Mouse (Mus musculus): Measurements from ENCODE around the gene Cyp4f17. TPM values are rescaled to one million over a fixed set of nuclear protein-coding genes. Genes with fewer than 3 reads are reported as not detected.

Cyp4f17 gene
- polyA plus RNA-seq (2012; rRNA removed): 1.4 TPM in 2 replicates

GRCm38 (mm10) chr17:32505851-32506728, at the start of gene Cyp4f17:
Cyp4f17 (plus strand) TSS chr17:32506050.
- TF ChIP-seq CTCF (IDR thresholded peaks at IDR 0.05; ENCODE audit: control insufficient read depth, insufficient read depth, insufficient replicate concordance, low read depth, low read length) (no peak), POLR2A (IDR thresholded peaks at IDR 0.05; ENCODE audit: control insufficient read depth, low read depth, low read length) (0 out of 2 replicates have a peak, but pooled peaks have one; percentile 17)
- Histone ChIP-seq H3K36me3 (ENCODE audit: control insufficient read depth, insufficient read depth, low read length) (no peaks in the 10 kb centered on the region), H3K4me3 (ENCODE audit: control insufficient read depth, low read depth, low read length) (peak within 1 kb of the TSS; percentile 63)

GRCm38 (mm10) chr17:32468494-32468893, 37.4 kb upstream of the Cyp4f17 start:
- no peak for TF ChIP-seq CTCF (IDR thresholded peaks at IDR 0.05; ENCODE audit: control insufficient read depth, insufficient read depth, insufficient replicate concordance, low read depth, low read length)
- no peak for TF ChIP-seq POLR2A (IDR thresholded peaks at IDR 0.05; ENCODE audit: control insufficient read depth, low read depth, low read length)
- H3K4me3 ChIP-seq (ENCODE audit: control insufficient read depth, low read depth, low read length): no peak overlapping the region
- no peaks in the 10 kb centered on the region for H3K27me3 ChIP-seq (ENCODE audit: control insufficient read depth, insufficient read depth, low read length)
- no peaks in the 10 kb centered on the region for H3K4me1 ChIP-seq (ENCODE audit: control insufficient read depth, insufficient read depth, low read length)
- no peaks in the 10 kb centered on the region for H3K36me3 ChIP-seq (ENCODE audit: control insufficient read depth, insufficient read depth, low read length)
- H3K27ac ChIP-seq (ENCODE audit: control insufficient read depth, insufficient read depth, low read depth, low read length): no peak overlapping the region

More at GRCm38 (mm10) chr17:32505851-32506728, at the start of gene Cyp4f17:
- Histone ChIP-seq H3K4me1 (ENCODE audit: control insufficient read depth, insufficient read depth, low read length) (peaks cover 7% of the 10 kb centered on the region), H3K27me3 (ENCODE audit: control insufficient read depth, insufficient read depth, low read length) (no peaks in the 10 kb centered on the region), H3K27ac (ENCODE audit: control insufficient read depth, insufficient read depth, low read depth, low read length) (no peak within 1 kb of the TSS)

- no peak overlapping the region for H3K4me3 ChIP-seq (ENCODE audit: control insufficient read depth, low read depth, low read length)
- H3K27me3 ChIP-seq (ENCODE audit: control insufficient read depth, insufficient read depth, low read length): no peaks in the 10 kb centered on the region
- TF ChIP-seq POLR2A (IDR thresholded peaks at IDR 0.05; ENCODE audit: control insufficient read depth, low read depth, low read length) (no peak), CTCF (IDR thresholded peaks at IDR 0.05; ENCODE audit: control insufficient read depth, insufficient read depth, insufficient replicate concordance, low read depth, low read length) (no peak)
- H3K27ac ChIP-seq (ENCODE audit: control insufficient read depth, insufficient read depth, low read depth, low read length): no peak overlapping the region
- no peaks in the 10 kb centered on the region for H3K4me1 ChIP-seq (ENCODE audit: control insufficient read depth, insufficient read depth, low read length)
- no peaks in the 10 kb centered on the region for H3K36me3 ChIP-seq (ENCODE audit: control insufficient read depth, insufficient read depth, low read length)
Measured at GRCm38 (mm10) chr17:32470795-32471194, 35.1 kb upstream of the Cyp4f17 start.

GRCm38 (mm10) chr17:32472176-32472575, 33.7 kb upstream of the Cyp4f17 start:
- Histone ChIP-seq H3K27me3 (ENCODE audit: control insufficient read depth, insufficient read depth, low read length) (no peaks in the 10 kb centered on the region), H3K36me3 (ENCODE audit: control insufficient read depth, insufficient read depth, low read length) (no peaks in the 10 kb centered on the region), H3K4me3 (ENCODE audit: control insufficient read depth, low read depth, low read length) (no peak overlapping the region), H3K27ac (ENCODE audit: control insufficient read depth, insufficient read depth, low read depth, low read length) (no peak overlapping the region), H3K4me1 (ENCODE audit: control insufficient read depth, insufficient read depth, low read length) (no peaks in the 10 kb centered on the region)
- TF ChIP-seq POLR2A (IDR thresholded peaks at IDR 0.05; ENCODE audit: control insufficient read depth, low read depth, low read length): no peak
- no peak for TF ChIP-seq CTCF (IDR thresholded peaks at IDR 0.05; ENCODE audit: control insufficient read depth, insufficient read depth, insufficient replicate concordance, low read depth, low read length)

GRCm38 (mm10) chr17:32474954-32475560, 30.8 kb upstream of the Cyp4f17 start:
- Histone ChIP-seq H3K27me3 (ENCODE audit: control insufficient read depth, insufficient read depth, low read length) (no peaks in the 10 kb centered on the region), H3K4me3 (ENCODE audit: control insufficient read depth, low read depth, low read length) (no peak overlapping the region), H3K27ac (ENCODE audit: control insufficient read depth, insufficient read depth, low read depth, low read length) (no peak overlapping the region), H3K4me1 (ENCODE audit: control insufficient read depth, insufficient read depth, low read length) (no peaks in the 10 kb centered on the region), H3K36me3 (ENCODE audit: control insufficient read depth, insufficient read depth, low read length) (no peaks in the 10 kb centered on the region)
- TF ChIP-seq POLR2A (IDR thresholded peaks at IDR 0.05; ENCODE audit: control insufficient read depth, low read depth, low read length) (no peak), CTCF (IDR thresholded peaks at IDR 0.05; ENCODE audit: control insufficient read depth, insufficient read depth, insufficient replicate concordance, low read depth, low read length) (no peak)

- TF ChIP-seq POLR2A (IDR thresholded peaks at IDR 0.05; ENCODE audit: control insufficient read depth, low read depth, low read length) (no peak), CTCF (IDR thresholded peaks at IDR 0.05; ENCODE audit: control insufficient read depth, insufficient read depth, insufficient replicate concordance, low read depth, low read length) (no peak)
- no peaks in the 10 kb centered on the region for H3K36me3 ChIP-seq (ENCODE audit: control insufficient read depth, insufficient read depth, low read length)
- H3K27me3 ChIP-seq (ENCODE audit: control insufficient read depth, insufficient read depth, low read length): no peaks in the 10 kb centered on the region
- no peak overlapping the region for H3K4me3 ChIP-seq (ENCODE audit: control insufficient read depth, low read depth, low read length)
- H3K27ac ChIP-seq (ENCODE audit: control insufficient read depth, insufficient read depth, low read depth, low read length): no peak overlapping the region
- H3K4me1 ChIP-seq (ENCODE audit: control insufficient read depth, insufficient read depth, low read length): peaks cover 4% of the 10 kb centered on the region
Measured at GRCm38 (mm10) chr17:32477204-32477603, 28.6 kb upstream of the Cyp4f17 start.

- Histone ChIP-seq H3K36me3 (ENCODE audit: control insufficient read depth, insufficient read depth, low read length) (no peaks in the 10 kb centered on the region), H3K27me3 (ENCODE audit: control insufficient read depth, insufficient read depth, low read length) (no peaks in the 10 kb centered on the region), H3K27ac (ENCODE audit: control insufficient read depth, insufficient read depth, low read depth, low read length) (no peak overlapping the region), H3K4me1 (ENCODE audit: control insufficient read depth, insufficient read depth, low read length) (peaks cover 7% of the 10 kb centered on the region), H3K4me3 (ENCODE audit: control insufficient read depth, low read depth, low read length) (no peak overlapping the region)
- TF ChIP-seq CTCF (IDR thresholded peaks at IDR 0.05; ENCODE audit: control insufficient read depth, insufficient read depth, insufficient replicate concordance, low read depth, low read length) (no peak), POLR2A (IDR thresholded peaks at IDR 0.05; ENCODE audit: control insufficient read depth, low read depth, low read length) (no peak)
Measured at GRCm38 (mm10) chr17:32478727-32479126, 27.1 kb upstream of the Cyp4f17 start.
